Mouse (Mus musculus): ENCODE results near the gene Hecw2. TPM values are rescaled to one million over a fixed set of nuclear protein-coding genes. Genes with fewer than 3 reads are reported as not detected.

Hecw2 gene
- polyA plus RNA-seq, 1 experiment: 0.47 TPM

- Histone ChIP-seq H3K27ac (ENCODE audit: control insufficient read depth, insufficient read depth, low read depth, low read length, poor library complexity) (no peak overlapping the region), H3K4me1 (ENCODE audit: control insufficient read depth, insufficient read depth, low read length) (no peaks in the 10 kb centered on the region), H3K4me3 (replicated peaks; ENCODE audit: control insufficient read depth, low read depth, low read length) (no peak overlapping the region)
- no peak for TF ChIP-seq CTCF (IDR thresholded peaks at IDR 0.05; ENCODE audit: control insufficient read depth, insufficient read depth, low read length)
- no peak for TF ChIP-seq POLR2A (IDR thresholded peaks at IDR 0.05; ENCODE audit: borderline replicate concordance, control insufficient read depth, low read depth, low read length)
- 87% methylated on average over 3 of the region's 3 CpGs for WGBS
These were observed 88.2 kb downstream of the Hecw2 start for GRCm38 (mm10) chr1:54106756-54107155.

DNA sequence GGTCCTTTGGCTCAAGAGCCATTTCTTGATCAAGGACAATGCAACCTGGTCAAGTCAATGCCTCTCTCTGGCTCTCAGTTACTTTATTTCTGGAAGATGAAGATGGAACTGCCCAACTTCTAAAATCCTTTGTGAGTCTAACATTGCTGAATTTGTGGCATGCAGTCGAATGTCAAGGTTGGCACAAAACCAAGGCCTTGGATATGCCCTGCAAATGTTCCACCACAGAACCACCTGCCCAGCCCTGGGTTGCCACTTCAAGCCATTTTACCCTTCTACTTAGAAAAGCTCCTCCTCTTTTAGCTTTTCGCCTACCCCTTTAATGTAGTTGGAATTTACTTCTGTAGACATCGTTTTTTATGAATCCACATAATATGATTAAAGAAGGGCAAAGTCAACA is 115.3 kb downstream of the Hecw2 start:
- no peak overlapping the region for H3K4me3 ChIP-seq (replicated peaks; ENCODE audit: control insufficient read depth, low read depth, low read length)
- WGBS: 79% methylated on average over 3 of the region's 3 CpGs
- no peak for TF ChIP-seq POLR2A (IDR thresholded peaks at IDR 0.05; ENCODE audit: borderline replicate concordance, control insufficient read depth, low read depth, low read length)
- TF ChIP-seq CTCF (IDR thresholded peaks at IDR 0.05; ENCODE audit: control insufficient read depth, insufficient read depth, low read length): no peak
- no peaks in the 10 kb centered on the region for H3K4me1 ChIP-seq (ENCODE audit: control insufficient read depth, insufficient read depth, low read length)
- H3K27ac ChIP-seq (ENCODE audit: control insufficient read depth, insufficient read depth, low read depth, low read length, poor library complexity): no peak overlapping the region

DNA sequence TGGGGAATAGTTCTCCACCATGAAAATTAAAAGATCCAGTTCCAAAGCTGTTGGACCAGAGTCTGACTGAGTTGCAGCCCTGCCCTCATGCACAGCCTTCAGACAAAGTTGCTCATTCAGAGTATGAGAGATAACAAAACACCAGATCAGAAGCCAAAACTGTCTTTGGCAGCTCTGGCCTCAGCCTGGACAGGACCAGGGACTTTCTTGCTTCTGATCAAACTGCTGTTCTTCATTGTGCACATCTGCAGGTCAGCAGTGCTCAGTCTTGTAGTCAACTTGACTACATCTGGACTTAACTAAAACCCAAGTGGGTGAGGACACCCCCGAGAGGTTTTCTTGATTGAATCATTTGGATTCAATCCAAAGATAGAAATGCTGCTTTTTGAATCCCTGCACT is 120.5 kb downstream of the Hecw2 start:
- Histone ChIP-seq H3K27ac (ENCODE audit: control insufficient read depth, insufficient read depth, low read depth, low read length, poor library complexity) (no peak overlapping the region), H3K4me3 (replicated peaks; ENCODE audit: control insufficient read depth, low read depth, low read length) (no peak overlapping the region), H3K4me1 (ENCODE audit: control insufficient read depth, insufficient read depth, low read length) (no peaks in the 10 kb centered on the region)
- 57% methylated on average over 1 of the region's 1 CpGs for WGBS
- no peak for TF ChIP-seq POLR2A (IDR thresholded peaks at IDR 0.05; ENCODE audit: borderline replicate concordance, control insufficient read depth, low read depth, low read length)
- no peak for TF ChIP-seq CTCF (IDR thresholded peaks at IDR 0.05; ENCODE audit: control insufficient read depth, insufficient read depth, low read length)

DNA sequence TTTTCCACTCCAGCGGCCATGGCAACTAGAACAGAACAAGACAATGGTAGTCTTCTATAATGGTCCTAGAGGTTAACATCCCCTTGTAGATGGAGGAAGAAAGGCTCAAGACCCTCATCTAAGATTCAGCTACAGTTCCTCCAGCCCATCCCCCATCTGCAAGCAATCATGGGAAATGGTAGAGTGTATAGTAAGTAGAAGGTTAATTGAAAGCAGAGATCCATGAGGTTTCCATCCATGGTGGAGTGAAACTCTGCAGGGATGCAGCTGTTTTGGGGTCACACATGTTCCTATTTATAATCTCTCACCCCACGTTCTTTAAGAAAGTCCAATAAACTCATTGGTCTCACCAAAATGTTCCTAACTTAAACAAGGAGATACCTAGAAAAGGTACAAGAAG is 124.8 kb downstream of the Hecw2 start:
- TF ChIP-seq CTCF (IDR thresholded peaks at IDR 0.05; ENCODE audit: control insufficient read depth, insufficient read depth, low read length) (no peak), POLR2A (IDR thresholded peaks at IDR 0.05; ENCODE audit: borderline replicate concordance, control insufficient read depth, low read depth, low read length) (no peak)
- H3K4me1 ChIP-seq (ENCODE audit: control insufficient read depth, insufficient read depth, low read length): no peaks in the 10 kb centered on the region

GRCm38 (mm10) chr1:54068248-54068647 is 126.7 kb downstream of the Hecw2 start:
- no peak overlapping the region for H3K4me3 ChIP-seq (replicated peaks; ENCODE audit: control insufficient read depth, low read depth, low read length)
- 26% methylated on average over 1 of the region's 1 CpGs for WGBS
- TF ChIP-seq POLR2A (IDR thresholded peaks at IDR 0.05; ENCODE audit: borderline replicate concordance, control insufficient read depth, low read depth, low read length) (no peak), CTCF (IDR thresholded peaks at IDR 0.05; ENCODE audit: control insufficient read depth, insufficient read depth, low read length) (no peak)
- no peaks in the 10 kb centered on the region for H3K4me1 ChIP-seq (ENCODE audit: control insufficient read depth, insufficient read depth, low read length)
- no peak overlapping the region for H3K27ac ChIP-seq (ENCODE audit: control insufficient read depth, insufficient read depth, low read depth, low read length, poor library complexity)

More for the DNA sequence above, 124.8 kb downstream of the Hecw2 start:
- WGBS: 78% methylated on average over 2 of the region's 2 CpGs
- H3K4me3 ChIP-seq (replicated peaks; ENCODE audit: control insufficient read depth, low read depth, low read length): no peak overlapping the region
- no peak overlapping the region for H3K27ac ChIP-seq (ENCODE audit: control insufficient read depth, insufficient read depth, low read depth, low read length, poor library complexity)

- Histone ChIP-seq H3K4me3 (replicated peaks; ENCODE audit: control insufficient read depth, low read depth, low read length) (no peak overlapping the region), H3K27ac (ENCODE audit: control insufficient read depth, insufficient read depth, low read depth, low read length, poor library complexity) (no peak overlapping the region), H3K4me1 (ENCODE audit: control insufficient read depth, insufficient read depth, low read length) (no peaks in the 10 kb centered on the region)
- 66% methylated on average over 1 of the region's 1 CpGs for WGBS
- TF ChIP-seq CTCF (IDR thresholded peaks at IDR 0.05; ENCODE audit: control insufficient read depth, insufficient read depth, low read length) (no peak), POLR2A (IDR thresholded peaks at IDR 0.05; ENCODE audit: borderline replicate concordance, control insufficient read depth, low read depth, low read length) (no peak)
These were observed 129.5 kb downstream of the Hecw2 start for GRCm38 (mm10) chr1:54065434-54065833.

DNA sequence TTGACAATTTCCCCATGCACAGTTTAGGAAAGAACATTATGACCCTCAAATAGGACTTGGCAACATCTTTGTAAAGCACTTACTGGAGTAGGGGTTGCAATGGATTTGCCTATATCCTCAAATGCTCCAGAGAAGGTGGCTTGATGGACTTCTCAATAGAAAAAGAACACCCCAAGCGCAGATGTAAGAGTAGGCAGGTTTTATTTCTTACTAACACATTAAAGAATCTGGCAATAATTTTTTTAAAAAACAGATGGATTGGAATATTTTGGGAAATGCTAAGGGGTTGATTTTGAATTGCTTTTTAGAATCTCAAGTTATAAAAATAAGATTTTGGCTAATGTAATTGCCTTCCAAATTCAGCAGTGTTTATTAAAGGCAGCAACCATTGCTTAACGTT is 133.9 kb downstream of the Hecw2 start:
- TF ChIP-seq CTCF (IDR thresholded peaks at IDR 0.05; ENCODE audit: control insufficient read depth, insufficient read depth, low read length) (no peak), POLR2A (IDR thresholded peaks at IDR 0.05; ENCODE audit: borderline replicate concordance, control insufficient read depth, low read depth, low read length) (no peak)
- 89% methylated on average over 2 of the region's 2 CpGs for WGBS
- H3K27ac ChIP-seq (ENCODE audit: control insufficient read depth, insufficient read depth, low read depth, low read length, poor library complexity): no peak overlapping the region
- H3K4me1 ChIP-seq (ENCODE audit: control insufficient read depth, insufficient read depth, low read length): no peaks in the 10 kb centered on the region
- no peak overlapping the region for H3K4me3 ChIP-seq (replicated peaks; ENCODE audit: control insufficient read depth, low read depth, low read length)

DNA sequence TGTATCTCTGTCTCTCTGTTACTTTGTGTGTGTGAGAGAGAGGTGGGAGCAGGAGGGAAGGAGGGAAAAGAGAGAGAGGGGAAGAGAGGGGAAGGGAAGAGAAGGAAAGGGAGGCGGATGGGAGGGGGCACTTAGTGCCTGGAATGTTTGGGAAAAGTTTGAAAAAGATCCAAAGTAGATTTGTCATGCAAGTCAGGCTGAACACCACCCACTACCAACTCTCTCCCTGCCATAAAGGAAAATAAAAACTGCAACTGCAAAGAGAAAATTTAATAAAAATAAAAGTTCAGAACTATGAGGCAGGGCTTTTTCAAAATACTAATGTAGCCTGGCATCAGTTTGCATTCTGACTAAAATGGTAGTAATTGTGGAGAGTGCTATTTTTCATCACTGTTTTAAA is 135.2 kb downstream of the Hecw2 start:
- Histone ChIP-seq H3K4me3 (replicated peaks; ENCODE audit: control insufficient read depth, low read depth, low read length) (no peak overlapping the region), H3K27ac (ENCODE audit: control insufficient read depth, insufficient read depth, low read depth, low read length, poor library complexity) (no peak overlapping the region), H3K4me1 (ENCODE audit: control insufficient read depth, insufficient read depth, low read length) (no peaks in the 10 kb centered on the region)
- WGBS: 76% methylated on average over 1 of the region's 1 CpGs
- TF ChIP-seq POLR2A (IDR thresholded peaks at IDR 0.05; ENCODE audit: borderline replicate concordance, control insufficient read depth, low read depth, low read length) (no peak), CTCF (IDR thresholded peaks at IDR 0.05; ENCODE audit: control insufficient read depth, insufficient read depth, low read length) (no peak)

DNA sequence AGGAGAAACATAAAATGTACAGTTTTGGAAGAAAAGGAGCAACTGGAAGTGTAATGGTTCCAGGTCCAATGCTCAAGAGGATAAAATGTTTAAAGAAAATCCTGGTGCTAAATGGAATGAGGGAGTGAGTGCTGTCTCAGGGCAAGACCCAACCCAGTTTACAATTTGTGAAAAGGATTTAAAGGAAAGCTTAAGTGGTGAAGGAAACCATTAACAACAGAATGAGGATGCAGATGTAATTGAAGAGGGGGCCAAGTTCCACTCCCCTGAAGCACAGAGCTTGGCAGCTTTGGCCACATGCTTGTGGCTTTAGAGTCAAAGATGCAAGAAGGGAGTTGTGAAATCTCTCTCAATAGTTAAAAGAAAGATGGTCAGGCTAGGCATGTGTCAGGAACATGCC is 142.2 kb downstream of the Hecw2 start:
- Histone ChIP-seq H3K4me1 (ENCODE audit: control insufficient read depth, insufficient read depth, low read length) (no peaks in the 10 kb centered on the region), H3K4me3 (replicated peaks; ENCODE audit: control insufficient read depth, low read depth, low read length) (no peak overlapping the region), H3K27ac (ENCODE audit: control insufficient read depth, insufficient read depth, low read depth, low read length, poor library complexity) (no peak overlapping the region)
- TF ChIP-seq POLR2A (IDR thresholded peaks at IDR 0.05; ENCODE audit: borderline replicate concordance, control insufficient read depth, low read depth, low read length) (no peak), CTCF (IDR thresholded peaks at IDR 0.05; ENCODE audit: control insufficient read depth, insufficient read depth, low read length) (no peak)
